Mouse (Mus musculus): ENCODE results near the gene Lonrf2.
A peak's percentile ranks its signal among the peaks of the same experiment; 100 is the strongest.

Lonrf2 gene

DNA sequence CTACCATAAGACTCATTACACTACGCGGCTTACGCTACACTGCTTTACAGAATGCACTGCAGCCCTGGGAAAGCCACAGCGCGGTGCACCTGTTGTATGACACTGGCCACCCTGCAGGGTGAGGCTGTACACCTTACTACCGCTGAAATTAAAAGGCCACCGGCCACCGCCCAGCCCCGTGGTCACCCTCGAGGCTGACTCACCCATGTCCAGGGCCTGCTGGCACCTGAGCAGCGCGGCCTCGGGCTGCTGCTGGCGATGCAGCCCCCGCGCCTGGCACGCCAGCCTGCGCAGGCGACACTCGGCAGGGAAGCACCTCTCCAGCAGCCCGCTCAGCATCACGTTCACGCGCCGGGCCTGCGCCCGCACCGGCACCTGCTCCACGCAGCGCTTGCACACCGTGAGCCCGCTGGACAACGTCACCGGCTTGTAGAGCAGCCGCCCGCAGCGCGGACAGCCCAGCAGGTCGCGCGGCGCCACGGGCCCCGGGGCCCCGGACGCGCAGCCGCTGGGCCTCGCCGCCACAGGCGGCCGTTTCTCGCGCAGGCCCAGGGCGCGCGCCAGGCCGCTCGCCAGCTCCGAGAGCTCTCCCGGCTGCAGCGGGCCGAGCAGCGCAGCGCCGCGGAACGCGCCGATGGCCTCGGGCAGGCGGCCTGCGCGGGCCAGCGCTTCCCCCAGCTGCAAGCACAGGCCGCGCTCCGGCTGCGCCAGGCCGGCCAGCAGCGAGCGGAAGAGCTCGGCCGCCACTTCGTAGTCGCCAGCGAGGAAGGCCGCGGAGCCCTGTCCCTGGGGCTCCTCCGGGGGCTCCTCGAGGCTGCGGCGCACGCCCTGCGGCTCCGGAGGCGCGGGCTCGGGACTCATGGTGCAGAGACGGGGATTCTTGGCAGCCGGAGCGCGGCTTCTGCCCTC is 689 bp downstream of the Lonrf2 start:
- DNase-seq (ENCODE audit: low read depth, low spot score) = no peak

GRCm38 (mm10) chr1:38834899-38835298 is 1.6 kb downstream of the Lonrf2 start:
- DNase-seq (ENCODE audit: low read depth, low spot score) = peak; percentile 37

GRCm38 (mm10) chr1:38824926-38825325 is 11.6 kb downstream of the Lonrf2 start:
- DNase-seq (ENCODE audit: low read depth, low spot score) = no peak

GRCm38 (mm10) chr1:38823851-38824250 is 12.7 kb downstream of the Lonrf2 start:
- DNase-seq (ENCODE audit: low read depth, low spot score) = no peak

GRCm38 (mm10) chr1:38819691-38820090 is 16.8 kb downstream of the Lonrf2 start:
- DNase-seq (ENCODE audit: low read depth, low spot score) = no peak

DNA sequence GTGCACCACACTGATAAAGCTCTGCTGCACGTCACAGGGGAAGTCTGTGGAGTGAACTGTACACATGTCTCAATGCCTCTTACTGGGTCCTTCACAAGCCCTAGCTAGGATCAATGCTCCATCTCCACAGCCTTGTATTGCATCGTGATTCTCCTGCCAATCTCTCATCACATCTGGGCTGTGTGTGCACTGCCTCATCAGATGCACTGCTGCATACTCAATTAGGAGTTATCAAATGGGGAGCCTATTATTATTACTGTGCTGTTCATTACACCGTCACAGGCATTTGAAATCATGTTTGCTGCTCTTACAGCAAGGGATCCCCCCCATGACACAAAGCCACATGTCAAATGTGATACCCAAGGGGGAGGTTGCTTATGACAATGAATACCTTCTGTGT is 18.8 kb downstream of the Lonrf2 start:
- DNase-seq (ENCODE audit: low read depth, low spot score) = no peak

GRCm38 (mm10) chr1:38817268-38817667 is 19.2 kb downstream of the Lonrf2 start:
- DNase-seq (ENCODE audit: low read depth, low spot score) = no peak

- DNase-seq (ENCODE audit: low read depth, low spot score) = no peak
Observed at GRCm38 (mm10) chr1:38816306-38816705, 20.2 kb downstream of the Lonrf2 start.

GRCm38 (mm10) chr1:38807121-38807520 is 29.4 kb downstream of the Lonrf2 start:
- DNase-seq (ENCODE audit: low read depth, low spot score) = no peak

GRCm38 (mm10) chr1:38800402-38800801 is 36.1 kb downstream of the Lonrf2 start:
- DNase-seq (ENCODE audit: low read depth, low spot score) = no peak

DNA sequence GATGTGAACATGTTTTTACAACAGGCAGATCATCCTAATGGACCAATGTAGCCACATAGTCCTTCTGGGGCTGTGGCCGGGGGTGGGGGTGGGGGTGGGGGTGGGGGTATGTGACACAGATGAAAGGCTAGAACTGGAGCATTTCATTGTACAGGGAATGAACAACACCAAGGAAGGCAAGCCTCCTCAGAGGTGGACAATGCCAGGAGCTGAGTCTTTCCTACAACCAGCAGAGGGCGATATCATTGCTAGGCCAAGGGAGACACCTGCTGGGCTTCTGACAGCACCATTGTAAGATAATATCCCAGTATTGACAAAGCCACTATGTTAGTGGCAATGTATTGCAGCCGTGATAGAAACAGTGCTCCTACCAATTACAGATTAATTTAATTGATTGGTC is 37.2 kb downstream of the Lonrf2 start:
- peak; percentile 54 for DNase-seq (ENCODE audit: low read depth, low spot score)

DNA sequence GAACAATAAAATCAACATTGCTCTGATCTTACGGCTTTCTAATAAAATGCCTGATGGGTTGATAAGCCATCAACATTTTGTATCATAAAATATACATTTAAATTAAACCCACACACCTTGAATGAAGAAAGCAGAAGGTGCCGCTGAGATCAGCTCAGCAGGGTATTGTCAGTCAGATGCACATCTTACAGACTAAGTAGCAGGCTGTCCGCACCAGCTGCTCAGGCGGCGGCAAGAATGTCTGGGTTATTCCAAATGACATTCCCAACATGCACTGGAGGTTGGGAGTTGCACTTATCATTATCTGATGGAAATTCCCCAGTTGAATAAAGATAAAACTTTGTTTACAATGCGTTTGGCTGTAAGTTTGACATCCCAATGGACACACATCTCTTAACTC is 39.6 kb downstream of the Lonrf2 start:
- no peak for DNase-seq (ENCODE audit: low read depth, low spot score)

- no peak for DNase-seq (ENCODE audit: low read depth, low spot score)
Observed at GRCm38 (mm10) chr1:38795496-38795895, 41.0 kb downstream of the Lonrf2 start.

DNA sequence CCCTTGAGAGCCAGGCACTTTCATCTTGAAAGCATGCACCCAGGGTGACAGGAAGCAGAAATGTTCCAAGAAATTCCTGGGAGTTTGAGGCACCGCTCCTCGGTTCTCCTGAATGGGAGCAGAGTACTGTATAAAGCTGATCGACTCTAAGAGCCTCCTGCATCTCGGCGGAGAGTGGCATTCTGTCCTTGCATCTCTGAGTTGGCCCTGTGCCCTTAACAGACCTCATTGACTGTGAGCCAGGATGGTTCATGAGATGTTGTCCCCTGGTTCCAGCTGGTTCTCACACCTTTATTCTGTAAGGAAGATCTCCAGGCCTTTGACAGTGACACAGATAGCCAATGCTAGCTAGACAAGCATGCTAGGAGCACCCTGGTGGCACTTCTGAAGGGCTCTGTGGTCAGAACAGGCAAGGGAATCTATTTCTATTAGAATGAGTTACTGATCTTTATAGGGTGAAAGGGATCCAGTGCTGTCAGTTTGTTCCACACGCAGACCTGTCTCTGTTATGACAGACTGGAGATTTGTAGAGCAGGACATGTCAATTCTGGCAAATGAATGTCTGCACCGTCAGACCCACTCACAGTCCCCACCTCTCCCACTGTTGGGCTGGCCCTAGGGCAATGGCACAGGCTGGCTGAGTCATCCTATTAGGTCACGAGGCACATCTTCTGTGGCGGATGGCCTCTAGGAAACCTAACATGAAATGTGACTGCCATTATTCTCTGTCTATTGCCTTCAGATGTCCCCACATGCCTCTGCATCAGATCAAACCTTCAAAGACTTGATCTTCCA is 45.3 kb downstream of the Lonrf2 start:
- no peak for DNase-seq (ENCODE audit: low read depth, low spot score)

DNA sequence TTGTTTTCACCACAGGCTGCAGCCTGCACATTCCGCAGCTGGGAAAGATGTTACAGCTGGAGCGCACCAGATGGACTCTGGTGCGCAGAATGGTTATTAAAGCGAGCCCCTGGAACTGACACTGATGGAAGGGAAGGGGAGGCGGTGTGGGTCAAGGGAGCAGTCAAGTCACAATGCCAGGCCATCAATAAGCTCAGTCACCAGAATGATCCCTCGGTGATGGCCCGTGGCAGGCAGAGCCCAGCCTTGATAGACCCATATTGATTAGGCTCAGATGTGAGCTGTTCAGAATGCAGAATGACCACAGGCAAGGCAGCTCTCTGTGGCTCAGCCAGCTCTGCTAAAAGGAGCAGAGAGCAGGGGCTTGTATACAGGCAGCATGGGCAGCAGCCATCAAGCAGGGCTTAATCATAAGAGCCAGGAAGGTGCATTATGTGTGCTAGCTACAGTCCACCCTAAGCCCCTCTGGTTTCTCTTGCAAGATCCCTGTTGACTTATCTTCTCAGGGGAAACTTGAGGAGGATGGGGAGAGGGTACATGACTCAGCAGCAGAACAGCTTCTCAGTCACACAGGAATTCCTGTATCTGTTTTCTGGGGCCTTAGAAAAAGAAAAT is 46.4 kb downstream of the Lonrf2 start:
- no peak for DNase-seq (ENCODE audit: low read depth, low spot score)

- peak; percentile 47 for DNase-seq (ENCODE audit: low read depth, low spot score)
Observed at GRCm38 (mm10) chr1:38788904-38789303, 47.6 kb downstream of the Lonrf2 start.

- DNase-seq (ENCODE audit: low read depth, low spot score) = peak; percentile 77
Observed at GRCm38 (mm10) chr1:38787443-38787842, 49.1 kb downstream of the Lonrf2 start.

GRCm38 (mm10) chr1:38786358-38786757 is 50.2 kb downstream of the Lonrf2 start:
- DNase-seq (ENCODE audit: low read depth, low spot score) = no peak

DNA sequence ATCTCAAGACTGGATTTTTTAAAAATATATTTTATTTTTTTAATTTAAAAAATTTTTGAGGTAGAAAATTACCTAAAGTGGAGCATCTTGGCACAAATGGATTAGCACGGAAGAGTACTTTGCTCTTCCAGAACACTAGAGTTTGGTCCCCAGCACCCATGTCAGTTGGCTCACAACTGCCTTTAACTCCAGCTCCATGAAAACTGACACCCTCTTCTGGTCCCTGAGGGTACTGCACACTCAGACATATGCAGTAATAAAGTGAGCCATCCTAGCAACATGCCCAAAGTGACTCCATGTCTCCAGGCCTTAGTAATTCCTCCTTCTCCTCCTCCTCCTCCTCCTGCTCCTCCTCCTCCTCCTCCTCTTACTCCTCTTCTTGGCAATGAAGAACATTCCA is 58.2 kb downstream of the Lonrf2 start:
- DNase-seq (ENCODE audit: low read depth, low spot score) = peak; percentile 45

GRCm38 (mm10) chr1:38777500-38777899 is 59.0 kb downstream of the Lonrf2 start:
- DNase-seq (ENCODE audit: low read depth, low spot score) = peak; percentile 75

DNA sequence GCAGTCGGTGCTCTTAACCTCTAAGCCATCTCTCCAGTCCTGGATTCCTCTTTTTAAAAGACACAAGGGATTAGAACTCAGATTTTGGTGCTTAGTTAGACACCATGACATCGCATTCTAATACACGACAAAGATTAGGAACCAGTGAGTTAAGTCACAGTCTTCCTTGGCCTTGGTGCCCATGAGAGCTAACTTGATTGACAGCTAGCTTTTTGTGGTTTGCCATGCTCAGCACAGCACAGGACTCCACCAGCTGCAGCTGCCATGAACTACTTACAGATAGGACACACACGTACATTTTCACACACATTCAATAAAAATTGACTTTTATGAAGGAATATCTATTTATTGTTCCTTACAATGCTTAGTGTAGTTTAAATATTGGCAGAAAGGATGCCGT is 60.8 kb downstream of the Lonrf2 start:
- DNase-seq (ENCODE audit: low read depth, low spot score) = no peak

GRCm38 (mm10) chr1:38770676-38771075 is 65.8 kb downstream of the Lonrf2 start:
- DNase-seq (ENCODE audit: low read depth, low spot score) = no peak

All from CD4-positive, CD25-positive, alpha-beta regulatory T cell, adult 2 months (primary cell).